Mouse (Mus musculus): Measurements from ENCODE around the gene Ninl. TPM values are rescaled to one million over a fixed set of nuclear protein-coding genes. Genes with fewer than 3 reads are reported as not detected.

Ninl gene
- total and polyA plus RNA-seq, 3 experiments, result 3.6 to 7.5 (median 5.6) TPM

DNA sequence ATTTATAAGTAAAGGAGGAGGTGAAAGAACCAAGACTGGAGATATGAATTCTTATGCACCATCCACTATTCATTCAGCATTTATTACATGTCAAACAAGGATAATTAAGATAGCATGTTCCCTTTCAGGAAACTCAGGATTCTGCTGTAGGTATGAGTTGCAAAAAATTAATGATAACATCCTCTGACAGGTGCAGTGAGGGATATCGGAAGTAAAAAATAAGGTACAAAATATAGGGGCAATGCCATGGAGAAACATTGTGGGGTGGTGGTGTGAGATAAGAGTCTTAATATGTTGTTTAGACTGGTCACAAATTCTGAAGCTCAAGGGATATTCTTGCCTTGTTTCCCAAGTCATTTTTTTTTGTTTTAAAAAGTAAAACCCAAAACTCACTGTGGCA lies 1.9 kb downstream of the Ninl start:
- no peak for TF ChIP-seq CTCF (IDR thresholded peaks at IDR 0.05; ENCODE audit: low read depth, low read length)
- TF ChIP-seq POLR2AphosphoS5 (IDR thresholded peaks at IDR 0.05; ENCODE audit: insufficient replicate concordance, low read depth, low read length), result no peak
- TF ChIP-seq TAL1 (conservative IDR thresholded peaks at IDR 0.05; ENCODE audit: low read depth, low read length), result 0 out of 2 replicates have a peak, but pooled peaks have one; percentile 27
- TF ChIP-seq GATA2 (IDR thresholded peaks at IDR 0.05; ENCODE audit: borderline replicate concordance, low read depth, low read length), result no peak

DNA sequence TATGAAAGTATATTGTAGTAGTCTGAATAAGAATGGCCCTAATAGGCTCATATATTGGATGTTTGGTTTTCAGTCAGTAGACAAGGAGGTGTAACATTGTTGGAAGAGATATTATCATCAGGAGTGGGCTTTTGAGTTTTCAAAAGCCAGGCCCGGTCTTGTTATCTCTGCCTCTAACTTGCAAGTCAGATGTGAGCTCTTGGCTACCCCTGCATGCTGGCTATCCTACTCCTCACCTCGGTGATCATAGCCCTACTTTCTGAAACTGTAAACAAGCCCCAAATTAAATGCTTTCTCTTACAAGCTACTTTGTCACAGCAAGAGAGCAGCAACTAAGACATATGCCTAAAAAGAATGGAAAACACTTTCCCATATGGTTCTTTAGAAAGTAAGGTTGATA lies 2.5 kb downstream of the Ninl start:
- Histone ChIP-seq H3K4me3 (ENCODE audit: low read depth, low read length) (no peak overlapping the region; the same call in 1 of the 2 replicates), H3K9me3 (replicated peaks) (no peaks in the 10 kb centered on the region), H3K36me3 (replicated peaks) (peaks cover 31% of the 10 kb centered on the region), H3K4me1 (ENCODE audit: insufficient read depth, low read depth, low read length) (peaks cover 51% of the 10 kb centered on the region), H3K27me3 (ENCODE audit: insufficient read depth, low read length) (no peaks in the 10 kb centered on the region)
- no peak for DNase-seq (ENCODE audit: low spot score)
- no peak for ATAC-seq (ENCODE audit: extremely low read depth, insufficient number of reproducible peaks, low FRiP score, poor library complexity, severe bottlenecking)
- TF ChIP-seq TAL1 (conservative IDR thresholded peaks at IDR 0.05; ENCODE audit: low read depth, low read length) (no peak), GATA2 (IDR thresholded peaks at IDR 0.05; ENCODE audit: borderline replicate concordance, low read depth, low read length) (no peak), CTCF (IDR thresholded peaks at IDR 0.05; ENCODE audit: low read depth, low read length) (no peak), POLR2AphosphoS5 (IDR thresholded peaks at IDR 0.05; ENCODE audit: insufficient replicate concordance, low read depth, low read length) (no peak), GATA1 (IDR thresholded peaks at IDR 0.05; ENCODE audit: borderline replicate concordance, low read length) (no peak)

More for the DNA sequence above, 1.9 kb downstream of the Ninl start:
- H3K27me3 ChIP-seq (ENCODE audit: insufficient read depth, low read length), result no peaks in the 10 kb centered on the region
- H3K36me3 ChIP-seq (replicated peaks), result peaks cover 31% of the 10 kb centered on the region
- ATAC-seq (ENCODE audit: extremely low read depth, insufficient number of reproducible peaks, low FRiP score, poor library complexity, severe bottlenecking) (no peak; the same call in 1 of the 2 replicates), DNase-seq (ENCODE audit: low spot score) (no peak)
- peaks cover 51% of the 10 kb centered on the region for H3K4me1 ChIP-seq (ENCODE audit: insufficient read depth, low read depth, low read length)
- no peaks in the 10 kb centered on the region for H3K9me3 ChIP-seq (replicated peaks)
- peak overlapping the region; percentile 96; the same call in 1 of the 2 replicates for H3K4me3 ChIP-seq (ENCODE audit: low read depth, low read length)

DNA sequence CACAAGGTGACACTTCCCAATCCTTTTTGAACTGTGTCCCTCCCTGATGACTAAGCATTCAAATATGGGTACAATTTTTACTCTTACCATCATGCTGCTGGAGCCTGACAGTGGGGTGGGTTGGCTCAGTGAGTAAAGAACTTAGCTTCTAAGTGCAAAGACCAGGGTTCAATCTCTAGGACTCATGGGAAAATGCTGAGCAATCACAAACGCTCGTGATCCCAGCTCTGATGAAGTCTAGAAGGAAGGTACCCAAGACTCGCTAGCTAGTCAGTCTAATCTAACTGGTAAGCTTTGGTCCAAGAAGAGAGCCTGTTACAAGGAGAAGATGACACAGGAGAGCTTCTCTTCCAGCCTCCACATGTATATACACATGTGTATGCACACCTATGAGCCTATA lies 4.7 kb downstream of the Ninl start:
- Histone ChIP-seq H3K9me3 (replicated peaks) (no peaks in the 10 kb centered on the region), H3K27me3 (ENCODE audit: insufficient read depth, low read length) (no peaks in the 10 kb centered on the region), H3K4me3 (ENCODE audit: low read depth, low read length) (no peak overlapping the region), H3K4me1 (ENCODE audit: insufficient read depth, low read depth, low read length) (peaks cover 35% of the 10 kb centered on the region), H3K36me3 (replicated peaks) (peaks cover 35% of the 10 kb centered on the region)
- TF ChIP-seq TAL1 (conservative IDR thresholded peaks at IDR 0.05; ENCODE audit: low read depth, low read length) (no peak), CTCF (IDR thresholded peaks at IDR 0.05; ENCODE audit: low read depth, low read length) (no peak), POLR2AphosphoS5 (IDR thresholded peaks at IDR 0.05; ENCODE audit: insufficient replicate concordance, low read depth, low read length) (no peak), GATA1 (IDR thresholded peaks at IDR 0.05; ENCODE audit: borderline replicate concordance, low read length) (no peak), GATA2 (IDR thresholded peaks at IDR 0.05; ENCODE audit: borderline replicate concordance, low read depth, low read length) (no peak)
- DNase-seq (ENCODE audit: low spot score) (no peak), ATAC-seq (ENCODE audit: extremely low read depth, insufficient number of reproducible peaks, low FRiP score, poor library complexity, severe bottlenecking) (no peak)

DNA sequence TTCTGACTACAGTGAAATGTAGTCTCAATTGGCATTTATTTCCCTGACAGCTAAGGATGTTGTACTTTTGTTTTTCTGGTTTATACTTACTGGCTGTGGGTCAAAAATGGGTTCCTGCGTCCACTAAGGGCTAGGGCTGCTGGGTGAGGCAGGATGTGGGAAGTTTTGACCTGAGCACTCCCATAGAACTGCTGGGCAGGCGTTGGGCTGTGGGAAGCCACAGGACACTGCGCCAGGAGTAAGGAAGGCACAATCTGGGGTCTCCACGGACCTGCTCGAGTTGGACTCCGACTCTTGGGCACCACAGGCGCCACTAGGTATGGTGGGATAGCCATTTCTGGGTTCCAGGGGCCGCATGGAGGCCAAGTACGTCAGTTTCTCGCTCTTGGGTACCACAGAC lies 18.0 kb downstream of the Ninl start:
- H3K9me3 ChIP-seq (replicated peaks), result no peaks in the 10 kb centered on the region
- H3K36me3 ChIP-seq (replicated peaks), result peaks cover 26% of the 10 kb centered on the region
- H3K4me3 ChIP-seq (ENCODE audit: low read depth, low read length), result no peak overlapping the region
- H3K27me3 ChIP-seq (ENCODE audit: insufficient read depth, low read length), result peaks cover 6% of the 10 kb centered on the region; the same call in 1 of the 2 replicates
- ATAC-seq (ENCODE audit: extremely low read depth, insufficient number of reproducible peaks, low FRiP score, poor library complexity, severe bottlenecking) (no peak), DNase-seq (ENCODE audit: low spot score) (no peak)
- peaks cover 5% of the 10 kb centered on the region for H3K4me1 ChIP-seq (ENCODE audit: insufficient read depth, low read depth, low read length)
- TF ChIP-seq POLR2AphosphoS5 (IDR thresholded peaks at IDR 0.05; ENCODE audit: insufficient replicate concordance, low read depth, low read length) (no peak), CTCF (IDR thresholded peaks at IDR 0.05; ENCODE audit: low read depth, low read length) (no peak), GATA2 (IDR thresholded peaks at IDR 0.05; ENCODE audit: borderline replicate concordance, low read depth, low read length) (no peak), TAL1 (conservative IDR thresholded peaks at IDR 0.05; ENCODE audit: low read depth, low read length) (no peak), GATA1 (IDR thresholded peaks at IDR 0.05; ENCODE audit: borderline replicate concordance, low read length) (no peak)

DNA sequence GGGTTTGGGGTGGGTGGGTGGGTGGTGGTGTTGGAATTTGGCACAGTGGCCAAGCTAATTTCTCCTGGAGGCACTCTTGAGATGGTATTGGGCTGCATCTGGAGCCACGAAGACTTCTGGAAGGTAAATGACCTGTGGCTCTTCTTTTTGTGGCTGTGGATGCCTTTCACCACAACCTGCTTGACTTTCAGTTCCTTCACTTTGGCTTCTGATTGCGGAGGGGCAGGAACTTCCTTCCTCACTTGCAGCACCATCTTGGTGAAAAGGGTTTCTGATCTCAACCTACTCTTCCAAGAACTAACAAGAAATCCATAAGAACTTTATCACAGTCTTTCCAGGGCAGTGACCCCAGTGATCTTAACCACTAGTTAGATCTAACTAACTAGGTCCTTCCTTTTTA lies 23.9 kb downstream of the Ninl start:
- ATAC-seq (ENCODE audit: extremely low read depth, insufficient number of reproducible peaks, low FRiP score, poor library complexity, severe bottlenecking), result no peak
- no peaks in the 10 kb centered on the region for H3K9me3 ChIP-seq (replicated peaks)
- no peak overlapping the region for H3K4me3 ChIP-seq (ENCODE audit: low read depth, low read length)
- H3K4me1 ChIP-seq (ENCODE audit: insufficient read depth, low read depth, low read length), result peaks cover 19% of the 10 kb centered on the region
- no peak for DNase-seq (ENCODE audit: low spot score)
- H3K36me3 ChIP-seq (replicated peaks), result no peaks in the 10 kb centered on the region
- H3K27me3 ChIP-seq (ENCODE audit: insufficient read depth, low read length), result peaks cover 10% of the 10 kb centered on the region
- no peak for TF ChIP-seq TAL1 (conservative IDR thresholded peaks at IDR 0.05; ENCODE audit: low read depth, low read length)
- TF ChIP-seq POLR2AphosphoS5 (IDR thresholded peaks at IDR 0.05; ENCODE audit: insufficient replicate concordance, low read depth, low read length), result no peak
- TF ChIP-seq GATA1 (IDR thresholded peaks at IDR 0.05; ENCODE audit: borderline replicate concordance, low read length), result no peak
- no peak for TF ChIP-seq CTCF (IDR thresholded peaks at IDR 0.05; ENCODE audit: low read depth, low read length)
- TF ChIP-seq GATA2 (IDR thresholded peaks at IDR 0.05; ENCODE audit: borderline replicate concordance, low read depth, low read length), result no peak

DNA sequence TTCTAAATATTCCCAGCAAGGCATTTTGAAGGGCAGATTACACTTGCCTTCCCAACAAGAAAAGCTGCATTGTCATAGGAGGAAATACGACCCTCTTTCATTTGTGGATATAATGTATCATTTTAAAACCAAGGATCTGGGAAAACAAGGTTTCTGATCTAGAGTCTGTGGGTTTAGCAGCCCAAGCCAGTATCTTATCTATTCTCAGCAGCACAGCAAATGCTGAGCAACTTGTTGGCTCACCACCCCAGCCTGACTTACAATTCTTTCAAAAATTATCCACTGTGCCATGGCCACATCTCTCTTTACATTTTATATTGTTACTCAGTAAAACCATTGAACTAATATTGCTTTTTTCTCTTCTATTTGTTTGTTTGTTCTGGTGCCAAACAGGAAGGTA lies 27.9 kb downstream of the Ninl start:
- Histone ChIP-seq H3K4me1 (ENCODE audit: insufficient read depth, low read depth, low read length) (peaks cover 39% of the 10 kb centered on the region), H3K36me3 (replicated peaks) (no peaks in the 10 kb centered on the region), H3K27me3 (ENCODE audit: insufficient read depth, low read length) (peaks cover 5% of the 10 kb centered on the region), H3K4me3 (ENCODE audit: low read depth, low read length) (no peak overlapping the region), H3K9me3 (replicated peaks) (no peaks in the 10 kb centered on the region)
- TF ChIP-seq GATA2 (IDR thresholded peaks at IDR 0.05; ENCODE audit: borderline replicate concordance, low read depth, low read length) (no peak), TAL1 (conservative IDR thresholded peaks at IDR 0.05; ENCODE audit: low read depth, low read length) (no peak), CTCF (IDR thresholded peaks at IDR 0.05; ENCODE audit: low read depth, low read length) (no peak), GATA1 (IDR thresholded peaks at IDR 0.05; ENCODE audit: borderline replicate concordance, low read length) (no peak), POLR2AphosphoS5 (IDR thresholded peaks at IDR 0.05; ENCODE audit: insufficient replicate concordance, low read depth, low read length) (no peak)
- DNase-seq (ENCODE audit: low spot score), result no peak
- ATAC-seq (ENCODE audit: extremely low read depth, insufficient number of reproducible peaks, low FRiP score, poor library complexity, severe bottlenecking), result 0 out of 2 replicates have a peak, but pooled peaks have one; percentile 5
